Mouse (Mus musculus) heart, adult 2 months (tissue): ENCODE data around the gene Slit3. TPM values are rescaled to one million over a fixed set of nuclear protein-coding genes. Genes with fewer than 3 reads are reported as not detected.
A peak's percentile ranks its signal among the peaks of the same experiment; 100 is the strongest.

Source experiments
- DNase-seq, 2 experiments: peaks; one replicate each; pipeline ENCODE4 v3.0.0; 2021
- H3K27ac ChIP-seq: fragments of 200-600 bp; 2 replicates; pipeline ENCODE4 v1.8.1; 2022
- H3K27me3 ChIP-seq: fragments of 200-500 bp; 2 replicates; pipeline ENCODE4 v1.6.1; 2012; ENCODE audit warnings: mild to moderate bottlenecking, low read length, inconsistent platforms, mixed read lengths; ENCODE audit not compliant: control insufficient read depth, insufficient read depth
- H3K36me3 ChIP-seq: fragments of 200-500 bp; 2 replicates; pipeline ENCODE4 v1.6.1; 2012; ENCODE audit warnings: low read length, inconsistent platforms; ENCODE audit not compliant: control insufficient read depth, insufficient read depth
- H3K4me1 ChIP-seq: fragments of 200-500 bp; 2 replicates; pipeline ENCODE4 v1.6.1; 2011; ENCODE audit warnings: low read length; ENCODE audit not compliant: control insufficient read depth, insufficient read depth
- H3K4me3 ChIP-seq: fragments of 200-600 bp; 2 replicates; pipeline ENCODE4 v1.8.1; 2022
- H3K79me2 ChIP-seq: fragments of 200-500 bp; replicated peaks from 2 replicates; pipeline ENCODE4 v1.6.1; 2012; ENCODE audit warnings: mild to moderate bottlenecking, inconsistent platforms, low read length, moderate library complexity, mixed read lengths; ENCODE audit not compliant: control insufficient read depth, insufficient read depth
- H3K9ac ChIP-seq: fragments of 200-500 bp; 2 replicates; pipeline ENCODE4 v1.6.1; 2012; ENCODE audit warnings: low read depth, mild to moderate bottlenecking, control low read depth, inconsistent platforms, low read length, mixed read lengths
- CTCF ChIP-seq: fragments of 200-600 bp; IDR thresholded peaks from 2 replicates; pipeline ENCODE4 v1.8.1; 2022; ENCODE audit warnings: antibody characterized with exemption, mild to moderate bottlenecking, moderate library complexity
- EP300 ChIP-seq: fragments of 200-500 bp; IDR thresholded peaks from 2 replicates; pipeline ENCODE4 v1.6.1; 2011; ENCODE audit warnings: low read depth, low read length, control low read depth; ENCODE audit not compliant: insufficient read depth
- POLR2A ChIP-seq: fragments of 200-500 bp; IDR thresholded peaks from 2 replicates; pipeline ENCODE4 v1.6.1; 2011; ENCODE audit warnings: mild to moderate bottlenecking, low read depth, low read length, control low read depth; ENCODE audit not compliant: insufficient read depth
- WGBS: fragments of 180-500 bp; shearing (Covaris S2); methylation state at CpG from one replicate; pipeline ENCODE4 v1.1.7; 2018; 5-methylcytosine and 5-hydroxymethylcytosine counted together
- intact Hi-C: fragments of 180-260 bp; cut with DNase I; formaldehyde crosslinking; loops from one replicate; pipeline ENCODE4 v1.15.1; 2025
- polyA plus RNA-seq: library from polyadenylated mRNA; depleted of rRNA; stranded (reverse); fragments of >200 nt; gene quantifications from 2 replicates; pipeline ENCODE4 v1.2.3, GENCODE M21; 2012
- total RNA-seq, 2 experiments: library from RNA; stranded (reverse); gene quantifications; 2 replicates each; pipeline ENCODE4 v1.2.3; 2021

Gene Slit3
- total and polyA plus RNA-seq, 3 experiments, result 12.3 to 15.8 (median 14.6) TPM

DNA sequence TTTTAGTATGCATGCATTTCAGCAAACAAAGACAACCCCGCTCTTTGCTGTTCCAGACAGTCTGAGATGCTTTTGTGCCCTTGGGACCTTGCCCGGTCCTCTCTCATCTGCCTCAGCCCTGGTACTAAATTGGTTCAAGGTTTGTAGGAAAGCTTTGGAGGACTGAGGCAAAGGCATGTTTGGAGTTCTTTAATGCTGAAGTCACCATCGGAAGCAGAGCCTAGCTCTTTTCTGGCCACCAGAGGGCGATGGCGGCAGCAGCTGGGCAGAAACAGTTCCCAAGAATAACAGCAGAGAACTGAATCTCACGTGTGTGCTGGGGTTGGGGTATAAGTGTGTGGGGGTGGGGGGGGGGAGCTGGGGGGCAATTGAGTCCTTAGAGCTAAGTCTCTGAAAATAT, 1.7 kb upstream of the Slit3 start:
- WGBS, result 11% methylated on average over 6 of the region's 6 CpGs
- peak; percentile 78 for TF ChIP-seq CTCF
- TF ChIP-seq POLR2A, result no peak
- 0 out of 2 replicates have a peak, but pooled peaks have one; percentile 31 for TF ChIP-seq EP300
- H3K4me1 ChIP-seq, result no peaks in the 10 kb centered on the region
- no peaks in the 10 kb centered on the region for H3K79me2 ChIP-seq
- H3K27me3 ChIP-seq, result no peaks in the 10 kb centered on the region; the same call in 1 of the 2 replicates
- intact Hi-C loops, result loop anchor here (1.0 to 10.0 kb wide), 3 partner anchors 288 to 545 kb away; no protein-coding TSS in a partner anchor
- no peaks in the 10 kb centered on the region for H3K36me3 ChIP-seq
- no peak overlapping the region for H3K27ac ChIP-seq
- no peak overlapping the region for H3K9ac ChIP-seq
- DNase-seq, result peak; percentile 70 to 77
- H3K4me3 ChIP-seq, result no peak overlapping the region

DNA sequence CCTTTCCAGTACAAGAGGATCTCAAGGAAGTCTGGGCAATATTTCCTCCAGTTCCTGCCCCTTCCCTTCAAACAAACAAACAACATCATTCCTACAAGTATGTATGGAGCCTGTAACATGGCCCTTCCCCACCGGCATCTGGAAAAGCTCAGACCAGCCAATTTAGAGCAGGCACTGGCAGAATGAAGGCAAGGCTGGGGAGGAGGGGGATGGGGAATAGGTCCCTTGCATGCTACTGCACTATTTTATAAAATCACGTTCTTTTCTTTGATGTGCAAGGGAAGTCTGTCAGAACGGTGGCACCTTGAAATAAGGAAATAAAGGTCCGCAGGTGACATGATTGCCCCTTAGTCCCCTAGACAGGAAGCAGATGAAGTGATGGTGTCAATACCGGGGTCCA, 948 bp upstream of the Slit3 start:
- H3K27ac ChIP-seq, result no peak overlapping the region
- no peak overlapping the region for H3K4me3 ChIP-seq
- no peak overlapping the region for H3K9ac ChIP-seq
- no peak for DNase-seq
- intact Hi-C loops, result loop anchor here (5.0 kb wide), 1 partner anchor 238 kb away; no protein-coding TSS in a partner anchor
- WGBS, result 35% methylated on average over 5 of the region's 5 CpGs
- TF ChIP-seq EP300 (no peak), POLR2A (no peak), CTCF (no peak)
- no peaks in the 10 kb centered on the region for H3K79me2 ChIP-seq
- no peaks in the 10 kb centered on the region for H3K4me1 ChIP-seq
- no peaks in the 10 kb centered on the region for H3K36me3 ChIP-seq
- no peaks in the 10 kb centered on the region; the same call in 1 of the 2 replicates for H3K27me3 ChIP-seq

- intact Hi-C loops, result loop anchor here (5.0 kb wide), 1 partner anchor 239 kb away; no protein-coding TSS in a partner anchor
- peak; percentile 10 to 30 for DNase-seq
Measured at GRCm38 (mm10) chr11:35121611-35121959, 561 bp downstream of the Slit3 start.

GRCm38 (mm10) chr11:35122091-35122811, 1.2 kb downstream of the Slit3 start:
- DNase-seq, result peak in 1 of 2 experiments; percentile 26

More at GRCm38 (mm10) chr11:35121611-35121959, 561 bp downstream of the Slit3 start:
- H3K79me2 ChIP-seq, result no peaks in the 10 kb centered on the region
- H3K27me3 ChIP-seq, result no peaks in the 10 kb centered on the region; the same call in 1 of the 2 replicates
- no peaks in the 10 kb centered on the region for H3K36me3 ChIP-seq
- H3K27ac ChIP-seq, result no peak overlapping the region
- TF ChIP-seq CTCF (no peak), POLR2A (no peak), EP300 (no peak)
- peak overlapping the region; percentile 48 for H3K4me3 ChIP-seq
- 2% methylated on average over 27 of the region's 27 CpGs for WGBS
- no peaks in the 10 kb centered on the region for H3K4me1 ChIP-seq
- peak overlapping the region; percentile 45 for H3K9ac ChIP-seq

DNA sequence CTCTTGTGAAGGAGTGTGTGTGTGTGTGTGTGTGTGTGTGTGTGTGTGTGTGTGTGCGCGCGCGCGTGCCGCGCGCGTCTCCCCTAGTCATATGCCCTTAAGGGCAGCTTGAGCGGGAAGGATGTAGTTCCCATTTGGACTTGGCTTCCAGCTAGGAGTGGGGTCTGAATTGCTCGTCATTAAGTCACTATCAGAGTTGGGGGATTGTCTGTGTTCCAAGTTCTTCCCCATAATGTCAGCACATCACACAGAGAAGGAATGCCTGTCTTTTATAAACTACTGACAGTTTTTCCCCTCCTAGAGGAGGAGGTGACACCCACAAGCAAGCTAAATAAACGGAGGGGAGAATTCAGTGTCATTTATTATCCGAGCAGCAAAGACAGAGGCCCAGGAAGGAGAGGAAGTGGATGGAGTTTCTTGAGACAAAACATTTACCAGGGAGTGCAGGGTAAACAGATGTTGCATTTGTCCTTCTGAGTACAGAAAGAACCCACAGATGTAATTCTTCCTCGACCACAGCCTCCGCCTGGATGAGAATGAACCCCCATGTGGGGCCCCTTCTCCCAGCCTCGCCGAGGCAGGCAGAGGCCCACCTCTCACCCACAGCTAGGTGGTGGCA, 3.6 kb downstream of the Slit3 start:
- H3K9ac ChIP-seq, result no peak overlapping the region
- TF ChIP-seq POLR2A, result no peak
- no peak for TF ChIP-seq CTCF
- no peak for TF ChIP-seq EP300
- H3K4me1 ChIP-seq, result no peaks in the 10 kb centered on the region
- DNase-seq, result no peak
- no peaks in the 10 kb centered on the region; the same call in 1 of the 2 replicates for H3K27me3 ChIP-seq
- no peak overlapping the region for H3K27ac ChIP-seq
- H3K79me2 ChIP-seq, result no peaks in the 10 kb centered on the region
- WGBS, result 60% methylated on average over 17 of the region's 17 CpGs
- intact Hi-C loops, result loop anchor here (5.0 kb wide), 1 partner anchor 242 kb away; no protein-coding TSS in a partner anchor
- no peaks in the 10 kb centered on the region for H3K36me3 ChIP-seq
- no peak overlapping the region for H3K4me3 ChIP-seq

More at GRCm38 (mm10) chr11:35122091-35122811, 1.2 kb downstream of the Slit3 start:
- Histone ChIP-seq H3K36me3 (no peaks in the 10 kb centered on the region), H3K27ac (no peak overlapping the region), H3K27me3 (no peaks in the 10 kb centered on the region; the same call in 1 of the 2 replicates), H3K9ac (peak overlapping the region; percentile 45; the same call in 1 of the 2 replicates), H3K4me1 (no peaks in the 10 kb centered on the region), H3K4me3 (peak overlapping the region; percentile 48; the same call in 1 of the 2 replicates), H3K79me2 (no peaks in the 10 kb centered on the region)
- TF ChIP-seq CTCF (no peak), POLR2A (no peak), EP300 (no peak)
- WGBS, result 11% methylated on average over 23 of the region's 23 CpGs
- intact Hi-C loops, result loop anchor here (5.0 kb wide), 1 partner anchor 240 kb away; no protein-coding TSS in a partner anchor

GRCm38 (mm10) chr11:35125108-35125490, 4.1 kb downstream of the Slit3 start:
- intact Hi-C loops, result no loop called here
- no peak for TF ChIP-seq CTCF
- TF ChIP-seq EP300, result no peak
- TF ChIP-seq POLR2A, result no peak
- no peaks in the 10 kb centered on the region for H3K79me2 ChIP-seq
- H3K27ac ChIP-seq, result no peak overlapping the region
- H3K4me1 ChIP-seq, result no peaks in the 10 kb centered on the region
- H3K27me3 ChIP-seq, result no peaks in the 10 kb centered on the region; the same call in 1 of the 2 replicates
- H3K4me3 ChIP-seq, result no peak overlapping the region
- H3K9ac ChIP-seq, result no peak overlapping the region
- 44% methylated on average over 10 of the region's 10 CpGs for WGBS
- H3K36me3 ChIP-seq, result no peaks in the 10 kb centered on the region
- DNase-seq, result peak; percentile 31 to 42
